Mouse (Mus musculus) G1E-ER4 (cell line): ENCODE results near the gene Cacna1d. TPM values are rescaled to one million over a fixed set of nuclear protein-coding genes. Genes with fewer than 3 reads are reported as not detected.

Experiments
- GATA1 ChIP-seq: IDR thresholded peaks from one replicate; pipeline ENCODE4 v1.8.0; 2012; ENCODE audit warnings: low read length, inconsistent platforms
- polyA plus RNA-seq: library from polyadenylated mRNA; stranded (reverse); fragments of >175 nt; gene quantifications from 2 replicates; pipeline ENCODE4 v1.2.3, GENCODE M21; 2012

The Cacna1d gene
- polyA plus RNA-seq, 1 experiment, result not detected

- no peak for TF ChIP-seq GATA1
These were observed 206.8 kb downstream of the Cacna1d start for GRCm38 (mm10) chr14:30284446-30284845.

- TF ChIP-seq GATA1, result no peak
These were observed 207.2 kb downstream of the Cacna1d start for GRCm38 (mm10) chr14:30284022-30284421.

DNA sequence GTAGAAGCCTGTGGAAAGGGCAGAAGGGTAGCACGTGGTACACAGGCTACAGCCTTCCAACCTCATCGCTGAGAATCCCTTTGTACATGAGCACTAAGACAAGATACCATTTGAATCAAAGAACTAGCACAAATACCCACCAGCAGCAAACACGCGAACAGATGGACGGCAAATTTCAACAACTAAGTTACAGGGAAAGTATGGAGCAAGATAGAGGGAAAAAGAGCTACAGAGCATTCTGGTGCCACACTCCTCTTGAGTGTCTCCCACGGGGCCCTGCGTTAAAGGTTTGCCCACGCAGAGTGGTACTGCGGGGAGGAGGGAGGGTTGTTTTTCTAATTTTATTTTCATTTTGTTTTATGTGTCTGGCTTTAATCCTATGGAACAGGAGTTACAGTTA lies 215.7 kb downstream of the Cacna1d start:
- TF ChIP-seq GATA1, result no peak

GRCm38 (mm10) chr14:30272976-30273375 lies 218.3 kb downstream of the Cacna1d start:
- TF ChIP-seq GATA1, result no peak

- TF ChIP-seq GATA1, result no peak
These were observed 218.7 kb downstream of the Cacna1d start for GRCm38 (mm10) chr14:30272523-30272922.

DNA sequence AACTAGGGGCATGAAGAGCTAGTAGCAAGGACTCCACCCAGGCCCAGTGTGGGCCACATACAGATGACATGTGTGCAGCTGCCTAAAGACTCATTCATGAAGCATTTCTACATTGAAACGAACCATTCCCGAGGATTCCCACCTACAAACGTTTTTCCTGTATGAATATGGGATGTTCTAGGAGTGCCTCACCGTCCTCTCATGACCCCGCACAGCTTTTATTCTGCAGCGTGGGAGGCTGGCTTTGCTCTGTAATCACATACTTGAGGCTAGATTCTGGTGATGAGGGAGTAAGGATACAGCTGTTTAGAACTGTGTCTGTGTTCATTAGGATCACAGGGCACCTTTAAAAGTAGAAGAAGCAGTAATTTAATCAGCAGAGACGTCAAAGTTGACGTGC lies 219.4 kb downstream of the Cacna1d start:
- no peak for TF ChIP-seq GATA1

DNA sequence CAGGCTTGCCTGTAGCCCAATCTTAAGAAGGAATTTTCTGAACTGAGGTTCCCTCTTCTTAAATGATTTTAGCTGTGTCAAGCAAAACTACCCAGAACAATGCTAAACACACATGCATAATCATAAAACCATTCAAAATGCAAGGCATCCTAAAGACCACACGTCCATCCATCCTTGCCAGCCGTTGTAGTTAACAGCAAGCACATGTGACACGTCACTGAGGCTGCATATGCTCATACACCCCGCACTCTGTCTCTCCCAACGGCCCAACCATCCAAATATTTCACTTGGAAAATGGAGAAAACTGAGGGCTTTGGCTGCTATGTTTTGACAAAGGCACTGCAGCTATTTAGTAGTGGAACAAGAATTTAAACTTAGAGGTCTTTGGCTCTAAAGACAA lies 220.9 kb downstream of the Cacna1d start:
- TF ChIP-seq GATA1, result no peak

DNA sequence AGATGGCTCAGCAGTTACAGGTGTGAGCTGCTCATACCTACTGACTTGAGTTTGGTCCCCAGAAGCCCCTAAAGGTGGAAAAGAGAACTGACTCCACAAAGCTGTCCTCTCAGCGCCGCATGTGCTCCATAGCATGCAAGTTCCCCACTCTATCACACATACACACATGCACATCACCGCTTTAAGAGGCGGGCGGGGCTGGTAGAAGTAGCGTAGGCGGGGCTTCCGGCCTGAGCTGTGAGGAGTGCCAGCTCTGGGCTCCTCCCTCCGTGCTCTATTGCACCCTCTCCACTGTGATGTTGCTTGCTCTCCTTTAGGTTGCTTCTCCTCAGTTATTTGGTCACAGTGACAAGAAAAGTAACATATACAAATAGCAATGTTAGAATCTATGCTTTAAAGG lies 225.5 kb downstream of the Cacna1d start:
- no peak for TF ChIP-seq GATA1

GRCm38 (mm10) chr14:30261561-30262251 lies 229.5 kb downstream of the Cacna1d start:
- TF ChIP-seq GATA1, result no peak

DNA sequence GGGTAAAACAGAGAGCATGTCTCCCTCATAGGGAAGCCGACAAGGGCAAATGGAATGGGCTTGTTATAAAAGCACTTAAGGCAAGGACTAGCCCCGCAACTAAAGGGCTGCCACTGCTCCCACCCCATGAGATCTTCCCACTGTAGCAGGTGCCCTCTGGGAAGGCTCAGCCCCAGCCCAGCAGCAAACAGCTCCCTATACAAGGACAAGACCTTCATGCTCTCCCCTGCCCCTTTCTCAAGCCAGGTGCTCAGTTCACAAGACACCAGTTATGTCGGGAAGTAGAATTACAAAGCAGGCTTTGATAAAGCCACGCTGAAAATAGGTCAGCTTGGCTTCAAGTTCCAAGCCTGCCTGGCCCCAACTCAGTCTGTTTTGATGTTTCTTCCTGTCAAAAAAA lies 233.6 kb downstream of the Cacna1d start:
- TF ChIP-seq GATA1, result no peak

DNA sequence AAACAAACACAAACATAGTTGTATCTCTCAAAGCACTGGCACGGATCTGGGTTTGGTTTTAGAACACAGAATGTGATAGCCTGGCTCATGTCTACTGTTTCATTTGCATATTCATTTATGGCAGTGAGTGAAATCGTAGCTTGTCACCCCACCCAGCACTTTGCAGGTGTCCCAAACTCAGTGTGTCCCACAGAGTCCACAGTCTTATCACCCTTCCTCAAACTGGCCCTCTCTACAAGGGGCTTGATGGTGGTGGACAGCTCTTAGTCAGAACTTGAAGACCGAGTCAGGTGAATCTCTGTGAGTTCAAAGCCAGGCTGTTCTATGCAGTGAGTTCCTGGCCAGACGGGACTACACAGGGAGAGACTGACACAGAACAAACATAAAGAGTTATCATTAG lies 234.8 kb downstream of the Cacna1d start:
- TF ChIP-seq GATA1, result no peak

GRCm38 (mm10) chr14:30255701-30256400 lies 235.4 kb downstream of the Cacna1d start:
- TF ChIP-seq GATA1, result no peak

GRCm38 (mm10) chr14:30254776-30255175 lies 236.5 kb downstream of the Cacna1d start:
- no peak for TF ChIP-seq GATA1

GRCm38 (mm10) chr14:30252824-30253223 lies 238.4 kb downstream of the Cacna1d start:
- TF ChIP-seq GATA1, result no peak

GRCm38 (mm10) chr14:30251351-30251750 lies 239.9 kb downstream of the Cacna1d start:
- no peak for TF ChIP-seq GATA1

- no peak for TF ChIP-seq GATA1
These were observed 241.7 kb downstream of the Cacna1d start for GRCm38 (mm10) chr14:30249591-30249990.

DNA sequence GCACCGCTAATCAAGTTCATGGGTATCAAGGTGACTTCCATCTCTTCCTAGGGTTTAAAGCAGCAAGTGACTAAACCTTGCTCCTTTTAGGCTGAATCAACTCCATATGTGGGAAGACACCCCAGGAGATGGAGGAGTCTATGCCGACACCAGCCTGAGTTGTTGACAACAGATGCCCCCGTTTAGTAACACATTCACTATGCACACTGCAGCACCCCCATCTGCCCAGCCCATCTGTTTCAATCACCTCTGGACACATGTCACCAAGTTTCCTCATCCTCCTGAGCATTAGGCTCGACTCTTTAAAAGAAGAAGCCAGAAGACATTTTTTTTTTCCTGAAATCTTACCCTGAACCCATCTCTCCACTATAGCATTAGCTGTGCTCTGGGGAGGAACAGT lies 242.4 kb downstream of the Cacna1d start:
- no peak for TF ChIP-seq GATA1
